Mouse (Mus musculus): ENCODE data around the gene Ctla4.
A peak's percentile ranks its signal among the peaks of the same experiment; 100 is the strongest.

Gene Ctla4

GRCm38 (mm10) chr1:60866043-60866442, 20.8 kb upstream of the Ctla4 start:
- no peak for DNase-seq

GRCm38 (mm10) chr1:60868333-60869277, 18.2 kb upstream of the Ctla4 start:
- DNase-seq, result peak; percentile 36 to 60

GRCm38 (mm10) chr1:60875267-60875666, 11.5 kb upstream of the Ctla4 start:
- DNase-seq, result no peak

GRCm38 (mm10) chr1:60880116-60880867, 6.5 kb upstream of the Ctla4 start:
- no peak for DNase-seq

- no peak for DNase-seq
Observed at GRCm38 (mm10) chr1:60882792-60883191, 4.0 kb upstream of the Ctla4 start.

- DNase-seq, result no peak
Observed at GRCm38 (mm10) chr1:60883279-60883678, 3.5 kb upstream of the Ctla4 start.

- DNase-seq, result no peak
Observed at GRCm38 (mm10) chr1:60884611-60885010, 2.2 kb upstream of the Ctla4 start.

- no peak for DNase-seq
Observed at GRCm38 (mm10) chr1:60898127-60898932, 11.5 kb downstream of the Ctla4 start.

GRCm38 (mm10) chr1:60898933-60899210, 12.1 kb downstream of the Ctla4 start:
- no peak for DNase-seq

- no peak for DNase-seq
Observed at GRCm38 (mm10) chr1:60899244-60899643, 12.4 kb downstream of the Ctla4 start.

GRCm38 (mm10) chr1:60902547-60902946, 15.7 kb downstream of the Ctla4 start:
- no peak for DNase-seq

- no peak for DNase-seq
Observed at GRCm38 (mm10) chr1:60903126-60903525, 16.3 kb downstream of the Ctla4 start.

GRCm38 (mm10) chr1:60904456-60904978, 17.7 kb downstream of the Ctla4 start:
- no peak for DNase-seq

- no peak for DNase-seq
Observed at GRCm38 (mm10) chr1:60907466-60907865, 20.7 kb downstream of the Ctla4 start.

GRCm38 (mm10) chr1:60908751-60909161, 22.0 kb downstream of the Ctla4 start:
- no peak for DNase-seq

- no peak for DNase-seq
Observed at GRCm38 (mm10) chr1:60909746-60910145, 22.9 kb downstream of the Ctla4 start.

- DNase-seq, result no peak
Observed at GRCm38 (mm10) chr1:60910796-60911195, 24.0 kb downstream of the Ctla4 start.

- DNase-seq, result no peak
Observed at GRCm38 (mm10) chr1:60911631-60912030, 24.8 kb downstream of the Ctla4 start.

- DNase-seq, result no peak
Observed at GRCm38 (mm10) chr1:60913305-60913704, 26.5 kb downstream of the Ctla4 start.

GRCm38 (mm10) chr1:60916281-60916781, 29.5 kb downstream of the Ctla4 start:
- DNase-seq, result no peak

- no peak for DNase-seq
Observed at GRCm38 (mm10) chr1:60920493-60921355, 33.9 kb downstream of the Ctla4 start.

GRCm38 (mm10) chr1:60929036-60929435, 42.2 kb downstream of the Ctla4 start:
- no peak for DNase-seq
